Mouse (Mus musculus): ENCODE data around the gene Npas3.
A peak's percentile ranks its signal among the peaks of the same experiment; 100 is the strongest.
"Not testable (repeated sequence)": the region's sequence is repeated elsewhere in the genome, so short reads cannot be mapped to it uniquely, and the experiment has no call there.

The Npas3 gene

DNA sequence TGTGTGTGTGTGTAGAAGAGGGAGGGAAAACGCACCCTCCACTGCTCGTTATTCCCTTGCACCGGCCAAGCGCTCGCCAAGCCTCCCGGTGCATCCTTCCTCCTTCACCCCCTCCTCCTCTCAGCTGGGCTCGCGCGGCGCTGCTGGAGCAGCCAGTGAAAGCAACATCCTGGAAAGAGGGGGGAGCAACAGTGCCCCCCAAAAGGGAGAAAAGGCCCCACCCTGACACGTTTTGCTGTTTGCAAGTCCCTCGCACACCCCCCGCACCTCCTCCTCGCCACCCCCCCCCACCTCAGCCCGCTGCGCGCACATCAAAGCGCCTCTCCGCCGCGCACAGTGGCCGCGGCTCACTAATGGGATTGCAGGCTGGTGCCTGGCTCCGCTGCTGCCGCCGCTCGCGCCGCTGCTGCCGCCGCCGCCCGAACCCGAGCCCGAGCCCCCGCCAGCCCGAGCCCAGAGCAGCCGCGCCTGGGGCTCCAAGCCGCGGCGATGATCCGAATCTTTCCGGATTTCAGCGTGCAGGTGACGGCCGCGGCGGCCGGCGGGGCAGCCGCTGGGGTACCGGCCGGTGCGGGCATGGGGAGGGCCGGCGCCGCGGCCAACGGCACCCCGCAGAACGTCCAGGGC is at the start of gene Npas3:
Npas3 (plus strand) TSS at position 577 of the 627 bp plus-strand sequence.
- peak in 1 of 2 experiments; percentile 52 for DNase-seq (ENCODE audit: low spot score in 2 of 2)

GRCm38 (mm10) chr12:53217141-53217540 is 31.3 kb upstream of the Npas3 start:
- DNase-seq (ENCODE audit: low spot score in 2 of 2) = no peak

DNA sequence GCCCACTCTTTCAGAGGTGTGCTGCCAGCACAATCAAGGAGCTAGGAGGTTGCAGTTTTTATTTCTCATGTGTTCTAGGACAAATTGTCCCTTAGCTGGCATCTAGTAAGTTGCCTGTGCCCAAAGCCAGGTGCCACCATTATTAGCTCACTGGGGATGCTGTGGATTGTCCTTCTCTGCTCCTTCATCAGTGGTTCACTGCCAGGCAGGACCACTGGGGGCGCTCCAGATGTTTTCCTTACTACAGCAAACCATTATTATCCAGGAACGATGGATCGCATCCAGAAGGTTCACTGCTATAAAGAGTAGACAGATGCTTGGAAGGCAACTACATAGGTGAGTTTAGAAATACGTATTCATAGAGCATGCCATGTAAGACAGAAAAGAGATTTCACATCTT is 25.7 kb upstream of the Npas3 start:
- DNase-seq (ENCODE audit: low spot score in 2 of 2) = no peak

DNA sequence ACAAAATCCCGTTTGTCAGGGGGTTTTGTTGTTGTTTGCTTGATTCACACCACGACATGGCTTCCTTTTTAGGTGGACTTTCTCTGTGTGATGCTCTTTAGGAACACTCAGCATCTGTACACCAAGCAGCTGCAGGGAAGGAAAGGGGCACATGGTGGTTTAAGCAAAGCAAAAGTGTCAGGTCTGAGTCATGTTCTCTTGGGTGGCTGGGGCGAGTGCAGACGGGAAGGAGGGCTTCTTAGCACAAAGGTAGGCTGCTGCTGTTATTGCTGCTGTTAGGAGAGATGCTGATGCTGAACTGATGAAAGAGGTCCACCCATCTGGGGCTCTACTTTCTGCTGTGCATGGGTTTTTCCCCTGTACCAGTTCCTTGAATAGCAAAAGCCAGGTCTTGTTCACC is 21.1 kb upstream of the Npas3 start:
- DNase-seq (ENCODE audit: low spot score in 2 of 2) = no peak

DNA sequence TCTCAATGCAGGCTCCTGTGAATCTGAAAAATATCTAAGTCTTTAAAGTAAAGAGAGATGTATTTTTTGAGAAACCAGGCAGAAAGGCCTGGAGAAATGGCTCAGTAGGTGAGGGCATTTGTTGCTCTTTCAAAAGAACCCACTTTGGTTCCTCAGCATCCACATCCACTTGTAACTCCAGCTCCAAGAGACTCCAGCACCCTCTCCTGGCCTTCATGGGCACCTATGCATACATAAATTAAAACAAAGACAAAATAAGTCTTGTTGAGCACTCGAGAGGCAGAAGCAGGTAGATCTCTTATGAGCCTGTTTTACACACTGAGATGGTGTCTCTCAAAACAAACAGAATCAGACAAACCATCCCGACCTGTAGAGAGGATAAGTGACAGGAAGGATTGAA is 19.1 kb upstream of the Npas3 start:
- no peak for DNase-seq (ENCODE audit: low spot score in 2 of 2)

DNA sequence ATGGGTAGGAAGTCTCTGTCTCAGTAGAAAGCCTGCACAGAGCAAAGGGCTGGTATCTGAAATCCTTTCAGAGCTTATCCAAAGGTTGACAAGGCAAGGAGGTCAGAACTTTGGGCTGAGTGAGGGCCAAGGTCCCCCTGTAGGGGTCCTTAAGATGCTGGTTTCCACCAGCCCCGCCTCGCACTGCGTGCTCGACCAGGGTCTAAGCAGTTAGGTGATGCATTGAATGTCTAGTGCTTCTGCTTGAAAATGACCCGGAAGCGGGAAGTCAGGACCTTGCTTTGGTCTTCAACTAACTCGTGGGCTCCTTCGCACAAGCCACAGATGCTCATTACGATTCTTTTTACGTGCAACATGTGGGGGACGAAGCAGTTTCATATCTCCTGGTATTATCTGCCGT is 2.3 kb upstream of the Npas3 start:
- no peak for DNase-seq (ENCODE audit: low spot score in 2 of 2)

GRCm38 (mm10) chr12:53246581-53247490 is 1.6 kb upstream of the Npas3 start:
- peak in 1 of 2 experiments; percentile 5 for DNase-seq (ENCODE audit: low spot score in 2 of 2)

DNA sequence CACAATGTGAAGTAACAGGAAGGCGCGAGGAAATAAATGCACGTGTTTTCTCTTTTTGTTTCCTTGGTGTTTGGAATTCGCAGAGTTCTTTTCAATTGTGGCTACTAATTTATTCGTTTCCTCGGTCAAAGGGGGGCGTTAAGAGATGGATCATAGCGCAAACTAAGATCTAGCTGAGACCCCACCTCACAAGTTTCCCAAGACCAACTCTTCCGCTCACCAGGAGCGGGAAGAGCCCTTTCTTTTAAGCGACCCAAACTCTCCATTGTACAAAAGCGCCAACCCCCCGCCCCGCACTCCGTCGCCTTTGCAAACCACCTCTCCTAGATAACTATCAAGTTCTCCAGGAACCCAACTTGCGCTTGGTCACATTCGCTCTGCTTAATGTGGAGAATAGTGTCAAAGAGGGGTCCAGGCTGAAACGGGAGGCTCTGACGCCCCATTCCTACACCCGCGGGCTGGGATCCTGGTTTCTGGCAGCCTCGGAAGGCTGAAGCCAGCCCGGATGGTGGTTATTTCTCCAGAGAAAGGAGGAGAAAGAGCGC is 914 bp upstream of the Npas3 start:
- DNase-seq (ENCODE audit: low spot score in 2 of 2) = no peak

DNA sequence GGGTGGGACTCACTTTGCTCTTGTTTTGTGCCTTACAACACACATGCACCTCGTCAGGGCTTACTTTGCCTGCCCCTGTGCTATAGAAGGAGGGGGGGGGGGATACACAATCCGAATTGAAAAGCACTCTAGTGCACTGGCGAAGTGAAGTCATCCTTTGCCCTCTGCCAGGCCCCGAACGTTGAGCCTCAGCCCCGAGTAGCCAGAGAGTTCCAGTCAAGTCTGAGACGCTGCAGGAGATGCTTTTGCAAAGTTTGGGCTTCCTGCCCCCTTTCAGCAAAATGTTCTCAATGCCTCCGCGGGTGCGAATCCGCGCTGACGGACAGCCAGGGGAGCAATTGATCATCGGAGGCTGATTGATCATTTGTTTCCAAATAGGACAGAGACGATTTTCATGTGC is 319 bp downstream of the Npas3 start:
- peak in 1 of 2 experiments; percentile 7 for DNase-seq (ENCODE audit: low spot score in 2 of 2)

GRCm38 (mm10) chr12:53251701-53252181 is 3.3 kb downstream of the Npas3 start:
- DNase-seq (ENCODE audit: low spot score in 2 of 2) = peak in 1 of 2 experiments; percentile 22

DNA sequence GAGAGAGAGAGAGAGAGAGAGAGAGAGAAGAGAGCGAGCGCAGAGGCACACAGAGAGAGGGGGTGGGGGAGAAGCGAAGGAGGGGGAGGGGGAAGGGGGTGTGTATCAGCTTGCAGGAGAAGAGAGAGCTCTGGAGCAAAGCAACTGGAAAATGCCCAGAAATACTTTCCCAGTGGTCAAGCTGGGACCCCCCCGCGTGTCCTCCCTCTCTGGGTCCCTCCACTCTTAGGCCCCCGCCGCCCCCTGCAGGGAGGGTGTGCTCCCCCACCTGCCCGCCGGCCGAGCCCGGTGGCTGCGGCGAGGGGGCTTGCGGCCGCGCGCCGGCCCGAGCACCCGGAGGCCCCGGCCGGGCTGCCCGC is 3.7 kb downstream of the Npas3 start:
- no peak for DNase-seq (ENCODE audit: low spot score in 2 of 2)

DNA sequence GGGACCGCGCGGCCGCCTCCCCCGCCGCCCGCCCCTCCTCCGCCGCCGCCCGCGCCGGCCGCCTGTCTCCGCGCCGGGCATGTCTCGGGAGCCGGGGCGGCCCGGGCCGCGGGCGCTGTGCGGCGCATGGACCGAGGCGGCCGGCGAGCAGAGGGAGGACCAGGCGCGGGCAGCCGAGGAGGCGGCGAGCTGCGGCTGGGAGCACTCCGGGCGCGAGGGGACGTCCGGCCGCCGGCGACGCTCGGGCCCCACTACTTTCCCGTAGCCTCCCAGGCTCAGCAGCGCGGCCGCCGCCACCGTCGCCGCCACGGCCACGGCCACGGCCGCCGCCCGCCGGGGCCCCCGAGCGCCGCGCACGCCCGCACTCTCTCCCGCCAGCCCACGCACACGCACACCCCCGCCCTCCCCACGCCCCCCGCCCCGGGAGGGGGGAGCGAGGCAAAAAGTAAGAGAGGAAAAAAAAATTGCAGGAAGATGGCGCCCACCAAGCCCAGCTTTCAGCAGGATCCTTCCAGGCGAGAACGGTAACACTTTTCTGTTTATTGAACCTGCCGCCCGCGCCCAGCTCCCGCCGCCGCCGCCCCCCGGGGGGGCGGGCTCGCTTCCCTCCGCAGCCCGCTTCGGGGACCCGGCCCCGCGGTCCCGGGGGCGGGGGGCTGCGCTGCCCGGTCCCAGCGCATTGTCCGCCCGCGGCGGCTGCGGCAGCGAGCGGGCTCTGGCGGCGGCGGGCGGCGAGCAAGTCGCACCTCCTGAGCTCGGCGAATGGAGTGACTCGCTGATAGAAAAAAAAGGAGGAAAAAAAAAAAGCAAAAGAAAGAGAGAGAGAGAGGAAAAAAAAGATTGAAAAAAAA is 4.3 kb downstream of the Npas3 start:
- DNase-seq (ENCODE audit: low spot score in 2 of 2) = no peak

GRCm38 (mm10) chr12:53253461-53254159 is 5.1 kb downstream of the Npas3 start:
- peak in 1 of 2 experiments; percentile 11 for DNase-seq (ENCODE audit: low spot score in 2 of 2)

DNA sequence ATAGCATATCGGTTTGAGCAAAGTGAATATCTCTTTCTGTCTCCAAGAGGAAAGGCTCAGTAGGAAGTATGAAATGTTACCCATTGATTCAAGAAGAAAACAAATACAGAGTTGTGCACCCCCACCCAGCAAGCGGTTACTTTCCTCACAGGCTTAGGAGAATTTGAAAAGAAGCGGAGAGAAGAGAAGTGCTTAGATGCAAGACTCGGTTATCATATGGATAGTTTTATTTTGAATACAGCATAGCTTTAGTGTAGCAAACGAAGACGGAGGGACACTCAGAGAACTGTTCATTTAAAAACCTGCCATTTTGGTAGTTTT is 5.6 kb downstream of the Npas3 start:
- DNase-seq (ENCODE audit: low spot score in 2 of 2) = no peak

GRCm38 (mm10) chr12:53274502-53274901 is 26.0 kb downstream of the Npas3 start:
- not testable (repeated sequence) for DNase-seq (ENCODE audit: low spot score in 2 of 2)

DNA sequence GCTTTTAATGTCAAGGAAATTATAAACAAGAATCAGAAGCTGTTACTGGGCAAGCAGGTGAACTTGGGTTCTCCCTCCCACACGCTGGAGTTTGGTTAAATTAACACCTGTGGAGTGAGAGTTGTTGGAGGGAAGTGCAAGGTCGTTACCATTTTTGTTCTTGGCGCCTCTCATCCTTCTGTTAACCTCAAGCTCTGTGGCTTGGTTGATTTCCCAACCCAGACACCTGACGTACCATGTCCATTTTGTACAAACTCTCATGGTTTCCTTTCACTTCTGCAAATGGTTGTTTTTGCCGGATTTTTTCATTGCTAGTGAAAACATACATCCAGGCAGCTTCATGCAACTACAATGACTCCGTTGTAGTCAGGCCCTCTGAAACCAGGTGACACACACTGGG is 28.9 kb downstream of the Npas3 start:
- DNase-seq (ENCODE audit: low spot score in 2 of 2) = no peak

DNA sequence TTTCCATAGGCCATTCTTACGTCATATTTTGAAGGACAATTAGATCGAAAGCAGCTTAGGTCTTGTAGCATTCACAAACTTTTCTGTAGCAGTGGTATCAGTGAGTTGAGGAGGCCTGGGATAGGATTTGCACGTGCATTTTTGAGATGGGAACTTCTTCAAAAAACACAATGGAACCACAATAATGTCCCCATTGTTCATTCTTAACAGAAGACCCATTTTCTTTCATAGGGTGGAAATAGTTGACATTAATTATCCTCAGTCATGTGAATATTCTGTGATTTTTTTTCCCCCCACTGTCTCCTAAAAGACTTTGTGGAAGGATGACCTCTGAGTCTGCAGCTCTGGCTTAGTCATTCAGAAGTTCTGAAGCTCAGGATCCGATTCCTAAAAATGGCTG is 41.9 kb downstream of the Npas3 start:
- no peak for DNase-seq (ENCODE audit: low spot score in 2 of 2)

DNA sequence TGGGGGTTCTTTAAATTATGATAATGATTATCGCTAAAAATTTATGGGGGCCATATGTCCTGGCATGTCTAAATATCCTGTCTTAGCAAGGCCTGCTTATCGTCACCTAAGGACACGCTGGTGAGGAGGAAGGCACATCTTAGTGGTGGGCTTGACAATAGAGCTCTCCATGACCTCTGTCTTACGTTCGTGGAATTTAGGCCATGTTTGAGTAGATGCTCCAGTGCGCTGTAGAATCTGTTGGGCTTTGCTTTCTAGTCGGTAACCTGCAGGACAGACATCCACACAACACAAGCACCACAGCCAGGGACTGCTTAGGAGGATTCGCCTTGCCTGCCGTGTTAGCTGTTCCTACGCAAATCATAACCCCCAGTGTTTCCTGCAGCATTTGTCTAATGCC is 42.4 kb downstream of the Npas3 start:
- no peak for DNase-seq (ENCODE audit: low spot score in 2 of 2)

DNA sequence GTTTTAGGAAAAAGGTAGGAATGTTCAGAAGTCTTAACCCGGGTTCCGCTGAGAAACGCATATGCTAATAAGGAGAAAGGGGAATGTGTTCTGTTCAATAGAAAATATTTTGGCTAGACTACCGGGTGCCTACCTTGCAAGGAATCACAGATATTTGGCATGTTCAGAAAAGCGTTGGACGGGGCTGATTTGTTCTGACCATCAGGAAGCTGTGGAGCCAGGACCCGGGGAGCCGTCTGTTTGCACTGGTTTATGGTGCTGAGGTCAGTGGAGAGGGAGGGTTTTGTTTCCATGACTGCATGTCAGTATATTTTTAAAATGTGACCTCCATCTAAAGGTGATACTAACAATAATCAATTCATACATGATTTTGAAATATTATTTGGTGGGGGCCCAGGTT is 43.5 kb downstream of the Npas3 start:
- DNase-seq (ENCODE audit: low spot score in 2 of 2) = no peak

GRCm38 (mm10) chr12:53292508-53293300 is 44.2 kb downstream of the Npas3 start:
- peak in 1 of 2 experiments; percentile 36 for DNase-seq (ENCODE audit: low spot score in 2 of 2)

GRCm38 (mm10) chr12:53294011-53294410 is 45.5 kb downstream of the Npas3 start:
- DNase-seq (ENCODE audit: low spot score in 2 of 2) = no peak

Data from left cerebral cortex, adult 9 months (tissue).